15 mouse cellular contexts compared by ENCODE assay signal in genomic region chr17:83987683-83988082, GRCm38 (mm10).
DNase-seq lines count a peak whose midpoint lies in the region; ATAC-seq and TF ChIP-seq lines count a peak whose summit lies in the region.
"Had no signal": no experiment of that assay in that cellular context is flagged by ENCODE, and none has a peak within 500 bp of the region (broad histone marks: within the 10 kb centered on the region; RNA-seq: fewer than 3 reads in every experiment).

No protein-coding gene starts in this region.

- no peak overlapping the region for H3K9ac ChIP-seq in stomach, embryonic 15.5 days
- H3K9ac ChIP-seq in stomach, postnatal 0 days (ENCODE audit: low read length): no peak overlapping the region
- no peak overlapping the region for H3K9ac ChIP-seq in limb, embryonic 12.5 days (replicated peaks)
- H3K9ac ChIP-seq: liver, embryonic 13.5 days had no signal

- H3K9me3 ChIP-seq in heart, embryonic 10.5 days: no peaks in the 10 kb centered on the region
- H3K9me3 ChIP-seq in stomach, embryonic 15.5 days: no peaks in the 10 kb centered on the region
- no peaks in the 10 kb centered on the region for H3K9me3 ChIP-seq in stomach, postnatal 0 days (ENCODE audit: control insufficient read depth, low read length)
- no peaks in the 10 kb centered on the region for H3K9me3 ChIP-seq in limb, embryonic 12.5 days
- H3K9me3 ChIP-seq: liver, embryonic 13.5 days had no signal

- no peaks in the 10 kb centered on the region for H3K36me3 ChIP-seq in heart, embryonic 10.5 days
- no peaks in the 10 kb centered on the region for H3K36me3 ChIP-seq in stomach, embryonic 15.5 days
- no peaks in the 10 kb centered on the region for H3K36me3 ChIP-seq in stomach, postnatal 0 days (ENCODE audit: control insufficient read depth, insufficient read depth, low read length)
- H3K36me3 ChIP-seq in limb, embryonic 12.5 days: no peaks in the 10 kb centered on the region
- H3K36me3 ChIP-seq: liver, embryonic 13.5 days had no signal

- 0 out of 2 replicates have a peak overlapping the region, but pooled peaks have one; percentile 32 for H3K27ac ChIP-seq in heart, embryonic 10.5 days
- peak overlapping the region; percentile 11; the same call in 1 of the 2 replicates for H3K27ac ChIP-seq in stomach, embryonic 15.5 days
- H3K27ac ChIP-seq in stomach, postnatal 0 days (replicated peaks): no peak overlapping the region; the same call in 1 of the 2 replicates
- peak overlapping the region; percentile 64 for H3K27ac ChIP-seq in limb, embryonic 12.5 days
- H3K27ac ChIP-seq: liver, embryonic 13.5 days had no signal

- no peak for TF ChIP-seq CTCF in stomach, postnatal 0 days (IDR thresholded peaks at IDR 0.05; ENCODE audit: low read depth)

- H3K4me2 ChIP-seq in stomach, embryonic 15.5 days: no peak overlapping the region
- H3K4me2 ChIP-seq in stomach, postnatal 0 days (replicated peaks; ENCODE audit: low read depth): no peak overlapping the region
- H3K4me2 ChIP-seq in limb, embryonic 12.5 days: no peak overlapping the region
- H3K4me2 ChIP-seq: liver, embryonic 13.5 days; midbrain, embryonic 11.5 days had no signal

- H3K4me1 ChIP-seq in heart, embryonic 10.5 days: peaks cover 62% of the 10 kb centered on the region
- H3K4me1 ChIP-seq in stomach, embryonic 15.5 days: peaks cover 57% of the 10 kb centered on the region
- H3K4me1 ChIP-seq in stomach, postnatal 0 days (replicated peaks; ENCODE audit: control insufficient read depth, insufficient read depth): peaks cover 2% of the 10 kb centered on the region; the same call in 1 of the 2 replicates
- H3K4me1 ChIP-seq in limb, embryonic 12.5 days (replicated peaks): peaks cover 88% of the 10 kb centered on the region

- TF ChIP-seq EP300 in stomach, postnatal 0 days (optimal IDR thresholded peaks at IDR 0.05): no peak

- no peak overlapping the region for H3K4me3 ChIP-seq in heart, embryonic 10.5 days
- no peak overlapping the region for H3K4me3 ChIP-seq in stomach, embryonic 15.5 days (replicated peaks)
- H3K4me3 ChIP-seq in stomach, postnatal 0 days (ENCODE audit: low read depth, low read length): no peak overlapping the region
- no peak overlapping the region for H3K4me3 ChIP-seq in limb, embryonic 12.5 days (replicated peaks)
- H3K4me3 ChIP-seq: liver, embryonic 13.5 days had no signal

- WGBS in heart, embryonic 10.5 days: 86% methylated on average over 4 of the region's 4 CpGs
- 76% methylated on average over 4 of the region's 4 CpGs for WGBS in stomach, embryonic 15.5 days
- WGBS in stomach, postnatal 0 days: 76% methylated on average over 4 of the region's 4 CpGs
- WGBS in limb, embryonic 12.5 days: 93% methylated on average over 4 of the region's 4 CpGs

- no peak for DNase-seq in heart, embryonic 10.5 days (ENCODE audit: low spot score)
- no peak for DNase-seq in heart, adult 8-10 months (ENCODE audit: low spot score)
- no peak for DNase-seq in stomach, postnatal 0 days (ENCODE audit: low spot score)
- DNase-seq in skeletal muscle tissue, adult 2 months (ENCODE audit: low read depth, low spot score): peak; percentile 23
- DNase-seq in urinary bladder, postnatal 10 days (ENCODE audit: low spot score): no peak
- DNase-seq in right cerebral cortex, postnatal 4 days: no peak
- DNase-seq: cerebellum, adult 18-20 months; kidney, postnatal 10 days; liver, embryonic 13.5 days had no signal

- H3K27me3 ChIP-seq in heart, embryonic 10.5 days (ENCODE audit: insufficient read depth, poor library complexity, severe bottlenecking): no peaks in the 10 kb centered on the region
- H3K27me3 ChIP-seq in stomach, embryonic 15.5 days (replicated peaks): no peaks in the 10 kb centered on the region
- H3K27me3 ChIP-seq in stomach, postnatal 0 days (ENCODE audit: control insufficient read depth, insufficient read depth, low read length): no peaks in the 10 kb centered on the region
- no peaks in the 10 kb centered on the region for H3K27me3 ChIP-seq in limb, embryonic 12.5 days
- H3K27me3 ChIP-seq: liver, embryonic 13.5 days had no signal

- no peak for ATAC-seq in stomach, embryonic 15.5 days (ENCODE audit: insufficient read depth, low FRiP score, low read depth)
- no peak for ATAC-seq in stomach, postnatal 0 days (ENCODE audit: low FRiP score, low TSS enrichment)
- ATAC-seq in limb, embryonic 12.5 days (ENCODE audit: insufficient number of reproducible peaks, insufficient read depth, low FRiP score, low TSS enrichment, low read depth): no peak
- ATAC-seq: CD4-positive, CD25-positive, alpha-beta regulatory T cell, adult 4 months; forebrain, embryonic 14.5 days; hindbrain, embryonic 16.5 days had no signal
